Mouse (Mus musculus): Measurements from ENCODE around the gene Gm42791.

DNA sequence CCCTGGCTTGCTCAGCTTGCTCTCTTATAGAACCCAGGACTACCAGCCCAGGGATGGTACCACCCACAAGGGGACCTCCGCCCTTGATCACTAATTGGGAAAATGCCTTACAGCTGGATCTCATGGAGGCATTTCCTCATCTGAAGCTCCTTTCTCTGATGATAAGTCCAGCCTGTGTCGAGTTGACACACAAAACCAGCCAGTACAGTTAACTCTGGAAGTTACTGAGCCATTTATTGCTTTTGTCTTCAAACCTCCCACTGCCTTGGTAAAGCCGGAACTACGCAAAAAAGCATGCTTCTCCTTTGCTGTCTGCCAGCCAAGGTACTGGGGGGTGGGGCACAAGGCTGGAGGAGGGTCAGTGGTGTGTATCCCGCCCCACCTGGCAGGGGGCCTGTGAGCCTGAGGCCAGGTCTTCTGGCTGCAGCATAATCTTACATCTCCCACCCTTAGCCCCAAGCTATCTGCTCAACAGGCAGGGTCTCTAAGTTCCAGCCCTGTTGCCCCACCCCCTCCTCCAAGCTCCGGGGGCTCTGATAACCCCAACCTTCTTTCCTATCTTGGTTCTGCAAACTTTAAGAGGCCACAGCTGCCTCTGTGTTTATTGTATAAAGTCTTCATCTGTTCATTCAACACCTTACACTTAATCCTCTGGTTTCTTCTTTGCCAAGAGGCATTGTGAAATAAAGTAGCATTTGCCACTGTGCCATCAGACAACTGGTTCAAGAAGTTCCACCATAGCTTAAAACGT is 59.7 kb downstream of the Gm42791 start:
- TF ChIP-seq CTCF (IDR thresholded peaks at IDR 0.05; ENCODE audit: extremely low read depth, insufficient read length, insufficient replicate concordance, low read depth, low read length) (no peak), POLR2A (IDR thresholded peaks at IDR 0.05; ENCODE audit: low read depth, low read length) (no peak)
